In genomic region chr3:115820139-115820481, GRCm38 (mm10) we compare ENCODE assay signal across 16 mouse cellular contexts.
DNase-seq lines count a peak whose midpoint lies in the region; ATAC-seq lines count a peak whose summit lies in the region.
"Had no signal": no experiment of that assay in that cellular context is flagged by ENCODE, and none has a peak within 500 bp of the region (broad histone marks: within the 10 kb centered on the region; RNA-seq: fewer than 3 reads in every experiment).

No protein-coding gene starts in this region.

- ATAC-seq in heart, embryonic 15.5 days (replicated peaks; ENCODE audit: insufficient number of reproducible peaks, insufficient read depth, low FRiP score, low read depth): no peak
- ATAC-seq in hindbrain, embryonic 16.5 days: no peak

- peak overlapping the region; percentile 44 for H3K4me2 ChIP-seq in heart, embryonic 15.5 days
- no peak overlapping the region for H3K4me2 ChIP-seq in hindbrain, embryonic 16.5 days (ENCODE audit: low read length)
- H3K4me2 ChIP-seq: hindbrain, embryonic 14.5 days; limb, embryonic 12.5 days; neural tube, embryonic 15.5 days had no signal

- peak overlapping the region; percentile 74 for H3K27ac ChIP-seq in heart, embryonic 15.5 days
- H3K27ac ChIP-seq in hindbrain, embryonic 16.5 days (ENCODE audit: low read depth, low read length): no peak overlapping the region
- H3K27ac ChIP-seq: hindbrain, embryonic 14.5 days; limb, embryonic 12.5 days; neural tube, embryonic 15.5 days had no signal

- WGBS in heart, embryonic 15.5 days: 9% methylated on average over 8 of the region's 8 CpGs
- 69% methylated on average over 8 of the region's 8 CpGs for WGBS in hindbrain, embryonic 16.5 days

- H3K9me3 ChIP-seq in heart, embryonic 15.5 days (replicated peaks): no peaks in the 10 kb centered on the region
- H3K9me3 ChIP-seq in hindbrain, embryonic 16.5 days (ENCODE audit: control insufficient read depth, low read length): no peaks in the 10 kb centered on the region
- H3K9me3 ChIP-seq: limb, embryonic 12.5 days; neural tube, embryonic 15.5 days had no signal

- no peak for DNase-seq in heart, postnatal 4 days
- peak; percentile 46 for DNase-seq in thymus, postnatal 0 days (ENCODE audit: low spot score)
- no peak for DNase-seq in thymus, postnatal 36 days
- peak; percentile 53 for DNase-seq in induced T-regulatory cell, adult 2 months (ENCODE audit: low read depth)
- peak; percentile 42 for DNase-seq in splenic B cell, adult 2 months (ENCODE audit: low read depth, low spot score)
- DNase-seq: adrenal gland, adult 2 months; cerebellum, adult 8-10 months; gastrocnemius, postnatal 25 days; kidney, adult 2 months; lung, postnatal 14 days had no signal

- H3K9ac ChIP-seq in heart, embryonic 15.5 days: no peak overlapping the region
- H3K9ac ChIP-seq in hindbrain, embryonic 16.5 days (ENCODE audit: low read depth, low read length): no peak overlapping the region
- H3K9ac ChIP-seq: hindbrain, embryonic 14.5 days; limb, embryonic 12.5 days; neural tube, embryonic 15.5 days had no signal

- no peaks in the 10 kb centered on the region for H3K36me3 ChIP-seq in heart, embryonic 15.5 days
- H3K36me3 ChIP-seq in splenic B cell, adult 2 months (ENCODE audit: control insufficient read depth, insufficient read depth, low read length, poor library complexity, severe bottlenecking): no peaks in the 10 kb centered on the region
- H3K36me3 ChIP-seq in hindbrain, embryonic 16.5 days (ENCODE audit: control insufficient read depth, insufficient read depth, low read length): no peaks in the 10 kb centered on the region
- H3K36me3 ChIP-seq: limb, embryonic 12.5 days; neural tube, embryonic 15.5 days had no signal

- peaks cover 45% of the 10 kb centered on the region for H3K4me1 ChIP-seq in heart, embryonic 15.5 days (replicated peaks)
- no peaks in the 10 kb centered on the region for H3K4me1 ChIP-seq in hindbrain, embryonic 16.5 days (ENCODE audit: control insufficient read depth, insufficient read depth, low read depth, low read length)
- H3K4me1 ChIP-seq: neural tube, embryonic 15.5 days had no signal

- no peaks in the 10 kb centered on the region for H3K27me3 ChIP-seq in heart, embryonic 15.5 days
- no peaks in the 10 kb centered on the region for H3K27me3 ChIP-seq in splenic B cell, adult 2 months (ENCODE audit: control insufficient read depth, insufficient read depth, low read length, poor library complexity, severe bottlenecking)
- H3K27me3 ChIP-seq in hindbrain, embryonic 16.5 days (replicated peaks; ENCODE audit: control insufficient read depth, insufficient read depth, low read length): no peaks in the 10 kb centered on the region
- H3K27me3 ChIP-seq: limb, embryonic 12.5 days; neural tube, embryonic 15.5 days had no signal

- no peak overlapping the region for H3K4me3 ChIP-seq in heart, embryonic 15.5 days
- no peak overlapping the region for H3K4me3 ChIP-seq in hindbrain, embryonic 16.5 days (ENCODE audit: low read length)
- H3K4me3 ChIP-seq: erythroblast, embryonic 14.5 days; limb, embryonic 12.5 days; neural tube, embryonic 15.5 days had no signal

Comparison
In these comparisons a context has a peak if more than half of its experiments do, and no peak if none do; other contexts are left out.
1. DNase-seq: peak in thymus, postnatal 0 days (single experiment), induced T-regulatory cell, adult 2 months (single experiment) and splenic B cell, adult 2 months (single experiment); none in heart, postnatal 4 days (single experiment) and thymus, postnatal 36 days (0 of 2).